In genomic region chr9:14173631-14174323, GRCm38 (mm10) we compare ENCODE assay signal across 8 mouse cellular contexts.
DNase-seq lines count a peak whose midpoint lies in the region; ATAC-seq and TF ChIP-seq lines count a peak whose summit lies in the region.

No protein-coding gene starts in this region.

- H3K9me3 ChIP-seq in hindbrain, embryonic 10.5 days = no peaks in the 10 kb centered on the region

- no peaks in the 10 kb centered on the region for H3K36me3 ChIP-seq in hindbrain, embryonic 10.5 days

- peak; percentile 62 for DNase-seq in WW6 (ENCODE audit: low read depth, low spot score)
- peak; percentile 8 for DNase-seq in cerebellum, adult 8-10 months
- peak; percentile 37 to 47 for DNase-seq in frontal cortex, postnatal 10 days (ENCODE audit: low spot score in 2 of 2)
- DNase-seq in hindbrain, embryonic 10.5 days (ENCODE audit: low spot score) = no peak
- DNase-seq in layer of hippocampus, adult 2 months (ENCODE audit: low spot score in 2 of 2) = peak; percentile 30 to 41
- DNase-seq in lung, postnatal 25 days (ENCODE audit: low spot score) = peak; percentile 20
- DNase-seq in right cerebral cortex, postnatal 4 days = peak; percentile 65

- WGBS in hindbrain, embryonic 10.5 days = 21% methylated on average over 11 of the region's 11 CpGs

- H3K4me3 ChIP-seq in hindbrain, embryonic 10.5 days = no peak overlapping the region
- peak overlapping the region; percentile 20; the same call in 1 of the 2 replicates for H3K4me3 ChIP-seq in layer of hippocampus, adult 2 months

- H3K4me1 ChIP-seq in hindbrain, embryonic 10.5 days (replicated peaks) = peaks cover 30% of the 10 kb centered on the region

- H3K27ac ChIP-seq in hindbrain, embryonic 10.5 days = peak overlapping the region; percentile 71
- H3K27ac ChIP-seq in layer of hippocampus, adult 2 months = peak overlapping the region; percentile 62

- no peak for TF ChIP-seq CTCF in layer of hippocampus, adult 2 months (conservative IDR thresholded peaks at IDR 0.05)

- ATAC-seq in erythroid progenitor cell, adult 5-6 weeks (replicated peaks; ENCODE audit: low FRiP score, poor library complexity, severe bottlenecking) = no peak

- no peaks in the 10 kb centered on the region for H3K27me3 ChIP-seq in hindbrain, embryonic 10.5 days (ENCODE audit: insufficient read depth, poor library complexity, severe bottlenecking)
